Mouse (Mus musculus): Measurements from ENCODE around the gene Myh2.

The Myh2 gene

DNA sequence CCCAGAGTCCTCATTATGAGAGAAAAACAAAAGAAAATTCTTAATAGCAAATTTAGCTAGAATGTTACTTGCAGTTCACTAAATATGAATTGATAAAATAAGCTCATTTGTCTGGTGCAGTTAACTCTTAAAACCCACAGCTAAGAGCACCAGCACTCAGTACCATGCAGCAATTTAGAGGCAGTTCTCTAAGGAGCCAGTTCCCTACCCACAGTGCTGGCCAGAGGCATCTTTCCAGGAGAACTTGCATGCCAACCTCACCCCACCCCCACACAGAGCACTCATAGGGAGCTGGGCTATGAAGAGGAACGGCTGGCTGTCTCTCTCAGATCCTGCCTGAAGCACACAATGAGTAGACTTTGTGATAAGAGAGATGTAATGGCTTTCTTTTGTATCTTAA, 17.7 kb upstream of the Myh2 start:
- DNase-seq = no peak

DNA sequence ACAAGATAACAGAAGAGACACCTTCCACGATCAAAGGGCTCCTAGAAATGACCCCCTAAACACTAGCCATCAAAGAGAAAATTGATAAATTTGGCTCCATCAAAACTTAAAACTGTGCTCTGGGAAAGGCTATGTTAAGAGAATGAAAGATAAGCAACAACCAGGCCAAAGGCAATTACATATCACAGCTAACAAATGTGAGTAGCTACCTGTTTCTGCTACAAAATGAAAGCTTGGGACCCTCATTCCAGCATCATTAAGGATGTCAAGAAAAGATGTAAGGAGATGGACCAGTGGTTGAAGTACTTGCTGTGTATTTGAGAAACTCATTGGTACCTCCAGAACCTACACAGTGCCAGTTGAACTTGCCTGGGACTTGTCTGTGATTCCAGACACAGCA, 17.0 kb upstream of the Myh2 start:
- DNase-seq = no peak

DNA sequence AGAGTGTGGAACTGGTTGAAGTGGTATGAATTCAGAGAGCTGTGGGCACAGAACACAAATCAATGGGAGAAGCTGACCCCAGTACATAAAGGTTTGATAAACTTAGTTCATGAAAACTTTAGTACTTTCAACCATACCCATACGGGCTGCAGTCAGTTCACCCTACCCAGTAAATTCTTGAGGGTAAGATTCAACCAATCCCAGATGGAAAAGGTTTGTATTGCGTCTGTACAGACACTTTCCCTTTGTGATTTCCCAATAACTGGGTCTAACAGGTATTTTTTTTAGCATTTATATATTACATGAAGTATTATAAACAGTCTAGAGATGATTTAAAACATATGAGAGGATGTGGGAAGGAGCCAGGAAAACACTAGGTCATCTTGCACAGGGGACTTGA, 15.2 kb upstream of the Myh2 start:
- DNase-seq = no peak

DNA sequence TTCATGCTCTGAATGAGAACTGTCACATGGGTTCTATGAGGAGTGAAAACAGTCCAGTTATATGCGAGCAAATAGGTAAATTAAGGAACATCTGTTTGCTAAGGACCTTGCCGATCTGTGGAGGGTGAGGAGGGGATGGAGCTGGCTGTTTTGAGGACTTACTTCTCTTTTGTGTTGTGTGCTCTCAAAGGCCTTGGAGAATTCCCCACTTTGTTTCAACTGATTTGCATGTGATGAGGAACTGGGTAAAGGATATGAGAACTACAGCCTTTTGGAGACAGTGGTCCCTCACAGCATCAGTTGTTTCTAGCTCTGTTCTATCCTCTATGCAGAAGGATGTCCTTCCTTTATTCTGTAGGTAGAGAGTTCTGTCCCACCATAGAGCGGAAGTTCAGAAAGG, 10.7 kb upstream of the Myh2 start:
- no peak for DNase-seq

DNA sequence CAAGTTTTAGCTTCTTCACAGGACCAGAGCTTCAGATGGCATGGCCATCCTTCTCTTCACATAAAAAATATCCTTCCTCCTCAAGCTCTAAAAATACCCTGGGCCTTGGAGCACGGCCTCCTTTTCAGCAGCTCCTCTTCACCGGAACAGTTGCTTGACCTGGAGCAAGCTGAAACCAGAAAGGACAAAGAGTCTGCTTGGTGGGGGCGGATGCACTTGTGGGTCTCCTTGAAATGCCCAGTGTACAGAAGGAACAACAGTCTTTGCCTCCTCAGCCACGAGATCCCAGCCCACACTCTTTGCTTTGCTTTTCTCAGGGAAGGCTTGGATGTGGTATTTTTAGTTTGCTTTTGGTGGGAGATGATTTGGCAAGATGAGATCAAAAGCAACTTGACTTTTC, 7.1 kb upstream of the Myh2 start:
- DNase-seq = no peak

DNA sequence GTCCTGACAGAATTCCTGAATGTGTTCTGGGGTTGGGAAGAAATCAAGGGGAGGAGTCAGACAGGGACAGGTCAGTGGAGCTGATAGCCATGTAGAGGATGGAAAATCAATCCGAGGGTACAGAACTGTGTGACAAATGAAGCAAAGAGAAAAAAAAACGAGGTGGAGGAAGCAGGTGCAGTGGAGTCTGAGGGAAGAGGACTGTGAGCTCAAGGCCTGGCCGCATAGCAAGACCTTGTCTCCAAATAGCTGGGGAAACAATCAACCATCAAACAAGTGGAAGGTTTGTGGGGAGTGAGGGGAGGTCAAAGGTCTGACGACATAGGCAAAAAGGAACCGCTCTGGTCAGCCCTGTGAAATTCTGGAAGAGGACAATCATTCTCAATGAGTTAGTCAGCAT, 6.0 kb upstream of the Myh2 start:
- DNase-seq = no peak

DNA sequence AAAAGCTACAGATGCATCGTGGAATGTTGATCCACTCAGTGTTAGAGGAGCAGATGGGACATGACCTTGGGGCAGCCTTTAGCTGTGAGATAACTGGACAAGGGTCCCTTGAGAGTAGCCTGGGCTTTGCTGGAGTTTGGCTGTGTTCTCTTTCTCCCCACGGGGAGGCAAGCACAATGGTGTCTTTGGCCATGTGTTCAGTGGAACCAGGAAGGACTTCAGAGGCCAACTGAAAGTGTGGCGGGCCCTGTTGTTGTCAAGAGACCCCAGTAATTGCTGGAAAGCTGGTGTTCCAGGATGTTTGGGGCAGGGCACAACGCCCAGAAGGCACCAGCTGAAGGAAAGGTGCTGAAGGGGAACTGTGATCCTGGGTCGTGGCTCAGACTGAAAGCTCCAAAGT, 1.5 kb upstream of the Myh2 start:
- DNase-seq = no peak

DNA sequence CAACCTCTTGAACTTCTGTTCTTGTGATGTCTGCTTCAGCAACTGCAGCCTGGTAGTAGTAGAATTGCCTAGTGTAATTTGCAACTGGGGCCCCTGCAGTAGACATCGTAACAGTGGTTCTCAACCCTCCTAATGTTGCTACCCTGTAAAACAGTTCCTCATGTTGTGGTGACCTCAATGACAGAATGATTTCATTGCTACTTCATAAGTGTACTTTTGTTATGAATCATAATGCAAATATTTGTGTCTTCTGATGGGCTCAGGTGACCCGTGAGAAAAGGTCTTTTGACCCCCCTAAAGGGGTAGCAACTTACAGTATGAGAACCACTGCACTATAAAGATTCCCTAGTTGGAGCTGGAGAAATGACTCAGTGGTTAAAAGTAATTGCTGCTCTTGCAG, 1.6 kb downstream of the Myh2 start:
- DNase-seq = no peak

DNA sequence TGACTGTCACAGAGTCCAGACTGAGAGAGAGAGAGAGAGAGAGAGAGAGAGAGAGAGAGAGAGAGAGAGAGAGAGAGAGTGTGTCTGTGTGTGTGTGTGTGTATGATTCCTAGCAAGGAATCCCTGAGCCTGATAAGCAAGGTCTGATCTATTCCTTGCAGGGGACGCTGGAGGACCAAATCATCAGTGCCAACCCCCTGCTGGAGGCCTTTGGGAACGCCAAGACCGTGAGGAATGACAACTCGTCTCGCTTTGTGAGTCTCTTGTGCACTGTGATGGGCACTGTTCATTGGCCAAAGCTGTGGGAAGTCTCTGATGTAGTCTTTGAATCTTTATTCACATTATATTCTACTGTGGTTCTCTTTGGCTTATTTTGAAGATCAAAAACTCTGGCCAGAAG, 5.5 kb downstream of the Myh2 start:
- no peak for DNase-seq

DNA sequence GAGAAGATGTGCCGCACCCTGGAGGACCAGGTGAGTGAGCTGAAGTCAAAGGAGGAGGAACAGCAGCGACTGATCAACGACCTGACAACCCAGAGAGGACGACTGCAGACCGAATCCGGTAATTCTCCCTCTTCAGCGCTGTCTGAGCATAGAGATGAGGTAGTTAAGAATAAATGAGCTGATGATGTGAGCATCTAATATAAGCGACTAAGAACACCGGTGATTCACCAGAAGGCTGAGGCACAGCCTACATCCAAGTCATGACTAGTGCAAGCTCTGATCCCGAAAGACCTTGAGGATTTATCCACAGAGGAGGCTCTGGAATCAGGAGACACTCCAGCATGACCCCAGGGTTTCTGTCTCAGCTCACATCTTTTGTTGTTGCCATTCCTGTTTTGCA, 19.5 kb downstream of the Myh2 start:
- no peak for DNase-seq

DNA sequence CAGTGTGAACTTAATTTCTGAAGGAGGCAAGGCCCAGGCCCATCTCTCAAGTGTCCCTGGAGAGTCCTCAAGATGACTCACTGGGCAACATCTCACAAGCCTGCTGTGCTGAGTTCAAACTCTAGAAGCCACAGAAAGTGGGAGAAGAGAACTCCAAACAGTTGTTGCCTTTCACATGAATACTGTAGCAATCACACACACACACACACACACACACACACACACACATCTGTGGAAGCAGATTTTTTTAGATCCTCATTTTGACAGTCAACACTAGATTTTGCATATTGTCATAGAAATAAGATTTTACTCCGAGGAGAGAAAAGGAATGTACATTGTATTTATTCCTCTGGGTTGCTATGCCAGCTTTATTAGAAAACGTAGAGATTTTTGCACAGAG, 20.0 kb downstream of the Myh2 start:
- no peak for DNase-seq

DNA sequence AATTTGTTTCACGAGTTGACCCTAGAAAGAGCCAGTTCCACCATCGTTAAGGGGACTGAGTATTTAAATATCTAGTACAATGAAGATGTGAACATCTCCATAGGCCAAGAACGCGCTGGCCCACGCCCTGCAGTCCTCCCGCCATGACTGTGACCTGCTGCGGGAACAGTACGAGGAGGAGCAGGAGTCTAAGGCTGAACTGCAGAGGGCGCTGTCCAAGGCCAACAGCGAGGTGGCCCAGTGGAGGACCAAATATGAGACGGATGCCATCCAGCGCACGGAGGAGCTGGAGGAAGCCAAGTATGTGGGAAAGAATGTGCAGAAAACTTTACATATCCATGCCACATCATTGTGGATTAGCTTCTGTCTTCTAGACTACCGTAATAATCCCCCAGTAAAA, 20.7 kb downstream of the Myh2 start:
- DNase-seq = no peak

DNA sequence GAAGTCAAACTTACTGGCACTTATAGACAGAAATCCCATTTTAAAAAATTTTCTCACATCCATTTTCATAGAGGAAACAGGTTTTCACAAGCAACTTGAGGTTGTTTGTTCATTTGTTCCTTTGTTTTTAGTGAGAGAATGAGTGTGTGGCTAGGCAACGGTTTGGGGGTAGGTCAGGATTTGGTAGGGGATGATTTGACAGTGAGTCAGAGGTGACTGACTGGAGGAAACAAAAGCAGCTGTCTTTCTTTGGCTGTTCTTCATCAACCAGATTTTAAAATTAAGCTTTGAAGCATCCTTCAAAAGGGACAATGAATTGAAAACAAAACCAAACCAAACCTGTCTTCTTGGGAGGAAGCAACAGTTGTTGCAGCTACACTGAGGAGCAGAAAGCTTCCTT, 28.5 kb downstream of the Myh2 start:
- no peak for DNase-seq

DNA sequence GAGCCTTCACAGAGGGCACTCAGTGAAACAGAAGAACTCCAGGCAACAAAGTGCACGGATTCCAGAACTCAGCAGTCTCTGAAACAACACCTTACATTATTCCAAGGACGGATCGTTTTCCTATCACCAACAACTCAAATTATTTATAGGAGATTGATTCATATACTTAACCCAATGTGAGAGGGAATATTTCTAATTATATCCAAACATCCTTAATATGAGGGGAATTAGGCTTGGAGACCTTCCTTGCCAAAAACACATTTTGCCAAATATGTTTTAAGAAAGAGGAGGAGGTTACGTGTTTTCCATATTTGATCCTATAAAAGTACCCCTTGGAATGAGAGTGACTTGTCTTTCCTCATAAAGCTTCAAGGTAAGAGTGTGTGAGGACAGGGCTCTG, 28.9 kb downstream of the Myh2 start, which contains the start of gene Myh1:
Gene Myh1 (plus strand): TSS at position 301 of the 400 bp plus-strand sequence.
- DNase-seq = no peak

DNA sequence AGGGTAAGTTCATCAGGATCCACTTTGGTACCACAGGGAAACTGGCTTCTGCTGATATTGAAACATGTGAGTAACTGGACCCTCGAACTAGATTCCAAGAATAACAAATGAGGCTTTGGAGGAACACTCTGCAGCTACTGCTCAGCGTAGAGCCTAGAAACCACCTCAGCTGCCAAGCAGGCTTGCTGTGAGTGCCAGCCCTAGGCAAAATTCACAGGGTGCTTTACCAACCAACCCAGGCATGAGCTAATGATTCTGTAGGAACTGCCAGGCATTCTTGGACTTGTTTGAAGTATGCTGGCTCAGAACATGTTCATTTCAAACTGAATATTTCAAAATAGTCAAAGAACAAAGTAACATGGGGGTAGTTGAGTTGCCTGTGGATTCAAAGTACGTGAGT, 33.9 kb downstream of the Myh2 start:
- DNase-seq = no peak

DNA sequence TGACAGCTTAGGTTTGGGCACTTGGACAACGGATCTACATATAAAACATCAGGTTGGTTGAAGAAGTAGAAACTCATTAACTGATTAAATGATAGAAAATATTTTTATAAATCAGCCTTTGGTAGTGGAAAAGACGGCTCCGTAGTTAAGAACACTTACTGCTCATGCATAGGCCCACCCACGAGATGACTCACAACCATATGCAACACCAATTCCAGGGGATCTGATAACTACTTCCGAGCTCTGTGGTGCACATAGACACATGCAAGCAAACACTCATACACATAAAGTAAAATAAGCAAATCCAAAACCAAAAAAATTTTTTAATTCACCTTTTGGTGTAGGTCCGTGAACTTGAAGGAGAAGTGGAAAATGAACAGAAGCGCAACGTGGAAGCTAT, 51.0 kb downstream of the Myh2 start:
- DNase-seq = no peak

DNA sequence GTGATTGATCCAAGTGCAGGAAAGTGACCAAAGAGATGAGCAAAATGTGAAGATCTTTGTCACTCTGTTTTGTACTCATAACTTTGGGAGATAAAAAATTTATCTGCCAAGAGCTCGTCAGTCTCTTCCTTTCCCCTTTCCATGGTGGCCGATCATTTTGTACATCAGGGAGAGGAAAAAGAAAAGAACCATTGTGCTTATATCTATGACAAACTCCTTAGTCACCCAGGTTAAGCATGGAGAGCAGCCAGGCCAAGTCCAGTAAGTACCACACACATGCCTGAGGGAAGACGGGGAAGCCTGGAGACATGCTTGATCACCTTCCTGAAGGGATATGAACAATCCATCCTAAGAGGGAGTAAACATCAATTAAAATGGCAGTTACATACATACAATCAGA, 53.6 kb downstream of the Myh2 start:
- DNase-seq = no peak

DNA sequence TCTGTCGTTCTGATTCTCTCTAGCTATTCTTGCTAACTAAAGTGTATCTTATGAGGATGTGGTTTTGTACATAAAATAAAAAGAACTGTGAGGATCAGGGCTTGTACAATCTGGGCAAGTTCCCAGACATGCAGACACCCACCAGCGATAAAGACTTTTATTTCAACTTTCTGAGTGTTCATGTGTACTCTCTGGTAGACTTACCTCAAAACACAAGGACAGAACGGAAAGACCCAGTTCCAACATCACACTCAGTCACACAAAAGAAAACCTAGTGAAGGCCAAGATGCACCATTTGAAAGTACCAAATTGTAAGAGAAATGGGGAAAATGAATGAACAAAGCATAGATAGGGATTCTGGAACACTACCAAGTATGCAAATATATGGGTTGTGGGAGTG, 57.9 kb downstream of the Myh2 start:
- DNase-seq = no peak

DNA sequence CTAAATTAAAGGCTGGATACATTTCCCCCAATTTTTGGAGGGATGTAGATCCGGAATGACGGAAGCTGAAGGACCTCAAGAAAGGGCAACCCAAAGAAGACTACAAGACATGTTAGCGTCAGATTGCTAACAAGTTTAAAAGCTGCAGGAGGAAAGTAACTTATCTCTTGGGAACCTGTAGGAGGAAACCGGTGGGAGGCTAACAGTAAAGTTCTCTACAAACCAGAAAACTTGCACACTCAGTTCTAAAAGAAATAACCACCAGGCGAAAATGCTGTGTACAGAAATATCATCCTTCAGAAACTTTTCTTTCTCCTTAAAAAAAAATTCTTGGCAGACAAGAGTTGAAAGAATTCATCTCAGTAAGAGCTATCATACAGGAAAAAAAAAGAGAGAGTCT, 58.3 kb downstream of the Myh2 start:
- DNase-seq = no peak

DNA sequence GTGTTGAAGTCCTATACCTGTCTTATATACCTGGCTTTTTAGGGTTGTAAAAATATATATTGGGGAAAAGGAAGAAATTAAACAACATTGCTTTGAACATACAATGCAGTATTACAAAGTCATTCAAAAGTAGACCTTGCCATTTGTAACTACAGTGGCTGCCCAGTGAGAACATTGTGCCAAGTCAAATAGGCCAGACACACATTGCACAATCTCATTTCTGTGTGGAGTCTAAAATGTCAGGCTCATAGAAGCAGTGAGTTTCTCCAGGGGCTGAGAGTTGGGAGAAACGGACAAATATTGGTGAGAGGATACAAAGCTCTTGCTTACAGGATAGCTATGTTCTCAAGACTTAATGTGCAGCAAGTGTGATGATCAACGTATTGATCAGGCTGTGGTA, 59.1 kb downstream of the Myh2 start:
- peak; percentile 23 for DNase-seq

DNA sequence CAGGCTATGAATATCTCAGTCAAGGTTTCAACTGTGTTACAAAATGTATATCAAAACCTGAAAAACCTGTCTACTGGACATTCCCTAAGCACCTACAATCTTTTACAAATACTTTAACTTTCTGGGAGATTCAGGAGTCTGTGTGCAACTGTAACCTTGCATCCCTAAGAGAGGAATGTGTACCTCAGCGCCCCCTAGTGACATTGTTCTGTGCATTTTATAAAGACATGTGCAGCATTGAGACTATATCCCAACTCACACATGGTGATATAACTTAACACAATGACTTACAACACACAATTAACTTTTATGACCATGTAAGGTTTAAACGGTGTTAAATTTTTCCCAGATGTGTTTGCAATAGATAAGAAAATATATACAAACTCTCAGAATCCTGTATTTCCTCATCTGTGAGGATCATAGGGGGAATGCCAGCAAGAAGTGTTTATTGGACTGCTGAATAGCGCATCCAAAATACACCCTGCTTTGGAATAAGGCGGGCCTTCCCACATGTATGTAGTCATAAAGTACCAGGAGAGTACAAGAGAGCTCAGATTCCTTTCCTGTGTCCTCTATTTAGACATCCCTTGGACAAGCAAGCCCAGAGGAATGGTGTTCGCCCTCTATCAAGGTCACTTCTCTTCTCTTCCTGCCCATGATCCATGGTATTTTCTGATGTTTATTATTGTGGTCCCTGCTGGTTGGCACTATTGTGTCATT, 65.0 kb downstream of the Myh2 start:
- DNase-seq = peak; percentile 67

DNA sequence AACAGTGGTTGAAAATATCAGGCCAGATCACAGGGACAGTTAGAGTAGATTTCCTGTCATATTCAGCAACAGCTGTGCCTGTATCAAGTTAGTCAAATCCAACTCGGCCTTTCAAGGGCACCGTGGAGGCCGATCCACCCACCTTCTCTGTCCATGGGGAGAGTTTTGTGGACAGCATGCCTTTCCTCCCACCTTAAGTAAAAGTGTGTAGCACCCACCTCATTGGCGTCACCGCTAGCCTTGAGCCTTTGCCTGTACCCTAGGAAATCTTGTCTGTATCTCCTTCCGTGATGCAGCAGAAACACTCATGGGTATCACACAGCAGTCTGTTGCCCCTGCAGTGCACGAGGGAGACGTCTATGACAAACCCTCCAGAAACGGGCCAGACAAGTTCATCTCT, 66.0 kb downstream of the Myh2 start:
- no peak for DNase-seq

DNA sequence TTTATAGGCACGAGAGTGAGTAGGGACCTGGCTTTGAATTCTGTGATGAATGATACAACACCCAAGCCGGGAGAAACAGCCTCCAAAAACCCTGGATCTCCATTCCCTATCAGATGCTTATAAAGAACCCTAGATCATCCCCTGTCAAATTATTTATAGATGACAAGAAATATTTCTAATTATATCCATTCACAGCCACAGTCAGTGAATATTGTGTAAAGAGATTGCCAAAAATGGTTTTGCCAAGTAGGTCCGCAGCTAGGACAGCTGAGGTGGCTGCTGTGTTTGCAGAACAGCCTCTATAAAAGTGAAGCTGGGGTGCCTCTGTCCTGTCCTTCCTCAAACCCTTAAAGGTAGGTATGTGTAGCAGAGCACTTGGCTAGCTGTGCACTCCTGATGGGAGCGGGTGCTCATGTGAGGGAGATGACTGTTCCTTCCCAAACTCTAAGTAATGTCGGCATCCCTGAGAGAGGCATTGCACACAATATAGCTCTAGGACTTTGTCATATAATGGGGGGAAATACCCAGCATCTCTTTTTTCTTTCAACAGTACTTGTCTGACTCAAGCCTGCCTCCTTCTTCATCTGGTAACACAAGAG, 66.8 kb downstream of the Myh2 start, which contains the start of gene Myh4:
Gene Myh4 (plus strand): TSS at position 549 of the 599 bp plus-strand sequence.
- DNase-seq = no peak

DNA sequence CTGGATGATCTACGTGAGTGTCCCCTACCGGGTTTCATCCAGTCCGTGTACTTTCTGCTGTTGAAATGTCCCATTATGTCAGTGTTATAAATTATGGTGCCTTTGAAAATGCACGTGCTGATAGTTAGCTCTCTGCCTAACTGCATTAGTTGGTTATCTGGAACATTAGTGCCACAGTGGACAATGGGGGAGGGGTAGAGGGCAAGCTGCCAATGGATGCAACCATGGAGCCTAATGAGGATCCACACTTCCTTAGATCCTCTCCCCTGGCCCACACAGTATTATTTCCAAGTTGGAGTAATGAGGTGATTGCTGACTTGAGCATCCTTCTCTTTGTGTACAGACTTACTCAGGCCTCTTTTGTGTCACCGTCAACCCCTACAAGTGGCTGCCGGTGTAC, 70.2 kb downstream of the Myh2 start:
- no peak for DNase-seq
